Mouse (Mus musculus): Measurements from ENCODE around the gene Rfx1. TPM values are rescaled to one million over a fixed set of nuclear protein-coding genes. Genes with fewer than 3 reads are reported as not detected.
A peak's percentile ranks its signal among the peaks of the same experiment; 100 is the strongest.

Gene Rfx1
- polyA plus RNA-seq, 1 experiment from 2014 or later: 11.3 TPM

- Histone ChIP-seq H3K9ac (ENCODE audit: low read depth, low read length) (no peak overlapping the region), H3K4me3 (ENCODE audit: low read depth, low read length) (no peak overlapping the region), H3K4me2 (ENCODE audit: low read length) (no peak overlapping the region), H3K27me3 (ENCODE audit: control insufficient read depth, insufficient read depth, low read depth, low read length) (peaks cover 15% of the 10 kb centered on the region), H3K9me3 (replicated peaks; ENCODE audit: control insufficient read depth, low read length, poor library complexity, severe bottlenecking) (no peaks in the 10 kb centered on the region), H3K4me1 (ENCODE audit: control insufficient read depth, insufficient read depth, low read length) (peaks cover 5% of the 10 kb centered on the region; the same call in 1 of the 2 replicates), H3K36me3 (ENCODE audit: control insufficient read depth, insufficient read depth, low read length) (no peaks in the 10 kb centered on the region), H3K27ac (ENCODE audit: low read length) (no peak overlapping the region)
- WGBS: 96% methylated on average over 5 of the region's 5 CpGs
- no peak for ATAC-seq
Observed at GRCm38 (mm10) chr8:84029272-84029671, 37.4 kb upstream of the Rfx1 start.

GRCm38 (mm10) chr8:84032777-84033176 is 33.9 kb upstream of the Rfx1 start:
- H3K4me3 ChIP-seq (ENCODE audit: low read depth, low read length): no peak overlapping the region
- H3K4me2 ChIP-seq (ENCODE audit: low read length): no peak overlapping the region
- H3K9ac ChIP-seq (ENCODE audit: low read depth, low read length): no peak overlapping the region
- ATAC-seq: no peak
- H3K9me3 ChIP-seq (replicated peaks; ENCODE audit: control insufficient read depth, low read length, poor library complexity, severe bottlenecking): no peaks in the 10 kb centered on the region
- H3K27ac ChIP-seq (ENCODE audit: low read length): no peak overlapping the region
- peaks cover 6% of the 10 kb centered on the region for H3K27me3 ChIP-seq (ENCODE audit: control insufficient read depth, insufficient read depth, low read depth, low read length)
- H3K36me3 ChIP-seq (ENCODE audit: control insufficient read depth, insufficient read depth, low read length): no peaks in the 10 kb centered on the region
- 77% methylated on average over 4 of the region's 4 CpGs for WGBS
- no peaks in the 10 kb centered on the region for H3K4me1 ChIP-seq (ENCODE audit: control insufficient read depth, insufficient read depth, low read length)

DNA sequence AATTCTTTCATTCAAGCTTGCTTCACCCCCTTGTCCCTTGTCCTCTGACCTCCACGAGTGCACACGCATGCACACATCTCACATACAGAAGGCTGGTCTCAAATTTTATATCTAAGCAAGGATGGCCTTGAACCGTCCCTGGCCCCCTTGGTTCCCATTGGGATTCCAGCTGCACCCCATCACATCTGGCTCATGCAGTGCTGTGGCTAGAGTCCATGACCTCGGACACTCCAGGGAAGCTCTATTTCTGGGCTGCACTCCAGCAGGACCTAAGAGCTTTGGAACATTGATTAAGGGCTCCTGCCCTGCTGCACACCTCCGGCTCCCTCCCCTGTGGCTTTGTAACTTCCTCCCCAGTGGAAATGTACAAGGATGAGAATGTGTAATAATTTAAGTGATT is 28.6 kb upstream of the Rfx1 start:
- Histone ChIP-seq H3K4me3 (ENCODE audit: low read depth, low read length) (no peak overlapping the region), H3K27ac (ENCODE audit: low read length) (no peak overlapping the region), H3K36me3 (ENCODE audit: control insufficient read depth, insufficient read depth, low read length) (no peaks in the 10 kb centered on the region), H3K9me3 (replicated peaks; ENCODE audit: control insufficient read depth, low read length, poor library complexity, severe bottlenecking) (no peaks in the 10 kb centered on the region), H3K9ac (ENCODE audit: low read depth, low read length) (no peak overlapping the region), H3K4me1 (ENCODE audit: control insufficient read depth, insufficient read depth, low read length) (peaks cover 4% of the 10 kb centered on the region; the same call in 1 of the 2 replicates), H3K4me2 (ENCODE audit: low read length) (no peak overlapping the region), H3K27me3 (ENCODE audit: control insufficient read depth, insufficient read depth, low read depth, low read length) (peaks cover 21% of the 10 kb centered on the region)
- 85% methylated on average over 5 of the region's 5 CpGs for WGBS
- no peak for ATAC-seq

GRCm38 (mm10) chr8:84039050-84039449 is 27.6 kb upstream of the Rfx1 start:
- Histone ChIP-seq H3K27ac (ENCODE audit: low read length) (no peak overlapping the region), H3K9ac (ENCODE audit: low read depth, low read length) (no peak overlapping the region), H3K9me3 (replicated peaks; ENCODE audit: control insufficient read depth, low read length, poor library complexity, severe bottlenecking) (no peaks in the 10 kb centered on the region), H3K4me1 (ENCODE audit: control insufficient read depth, insufficient read depth, low read length) (peaks cover 4% of the 10 kb centered on the region; the same call in 1 of the 2 replicates), H3K4me2 (ENCODE audit: low read length) (no peak overlapping the region), H3K4me3 (ENCODE audit: low read depth, low read length) (no peak overlapping the region), H3K27me3 (ENCODE audit: control insufficient read depth, insufficient read depth, low read depth, low read length) (peaks cover 31% of the 10 kb centered on the region), H3K36me3 (ENCODE audit: control insufficient read depth, insufficient read depth, low read length) (no peaks in the 10 kb centered on the region)
- WGBS: 14% methylated on average over 5 of the region's 5 CpGs
- 0 out of 2 replicates have a peak, but pooled peaks have one; percentile 30 for ATAC-seq

- WGBS: 3% methylated on average over 40 of the region's 40 CpGs
- peak within 1 kb of the TSS; percentile 51 for H3K4me2 ChIP-seq (ENCODE audit: low read length)
- peaks cover 6% of the 10 kb centered on the region; the same call in 1 of the 2 replicates for H3K4me1 ChIP-seq (ENCODE audit: control insufficient read depth, insufficient read depth, low read length)
- H3K27ac ChIP-seq (ENCODE audit: low read length): no peak within 1 kb of the TSS
- no peaks in the 10 kb centered on the region for H3K36me3 ChIP-seq (ENCODE audit: control insufficient read depth, insufficient read depth, low read length)
- peak; percentile 49; the same call in 1 of the 2 replicates for ATAC-seq
- H3K9ac ChIP-seq (ENCODE audit: low read depth, low read length): 0 out of 2 replicates have a peak within 1 kb of the TSS, but pooled peaks have one; percentile 23
- H3K27me3 ChIP-seq (ENCODE audit: control insufficient read depth, insufficient read depth, low read depth, low read length): peaks cover 42% of the 10 kb centered on the region
- no peaks in the 10 kb centered on the region for H3K9me3 ChIP-seq (replicated peaks; ENCODE audit: control insufficient read depth, low read length, poor library complexity, severe bottlenecking)
- H3K4me3 ChIP-seq (ENCODE audit: low read depth, low read length): peak within 1 kb of the TSS; percentile 22
Observed at GRCm38 (mm10) chr8:84042066-84042947, 24.3 kb upstream of the Rfx1 start, which contains the start of gene Il27ra. Il27ra (minus strand) TSS chr8:84042589.

GRCm38 (mm10) chr8:84042948-84043342 is 23.7 kb upstream of the Rfx1 start:
- WGBS: 35% methylated on average over 12 of the region's 12 CpGs
- Histone ChIP-seq H3K4me1 (ENCODE audit: control insufficient read depth, insufficient read depth, low read length) (peaks cover 6% of the 10 kb centered on the region; the same call in 1 of the 2 replicates), H3K4me2 (ENCODE audit: low read length) (no peak overlapping the region), H3K27me3 (ENCODE audit: control insufficient read depth, insufficient read depth, low read depth, low read length) (peaks cover 42% of the 10 kb centered on the region), H3K36me3 (ENCODE audit: control insufficient read depth, insufficient read depth, low read length) (no peaks in the 10 kb centered on the region), H3K27ac (ENCODE audit: low read length) (no peak overlapping the region), H3K9ac (ENCODE audit: low read depth, low read length) (no peak overlapping the region), H3K4me3 (ENCODE audit: low read depth, low read length) (no peak overlapping the region), H3K9me3 (replicated peaks; ENCODE audit: control insufficient read depth, low read length, poor library complexity, severe bottlenecking) (no peaks in the 10 kb centered on the region)
- ATAC-seq: no peak

DNA sequence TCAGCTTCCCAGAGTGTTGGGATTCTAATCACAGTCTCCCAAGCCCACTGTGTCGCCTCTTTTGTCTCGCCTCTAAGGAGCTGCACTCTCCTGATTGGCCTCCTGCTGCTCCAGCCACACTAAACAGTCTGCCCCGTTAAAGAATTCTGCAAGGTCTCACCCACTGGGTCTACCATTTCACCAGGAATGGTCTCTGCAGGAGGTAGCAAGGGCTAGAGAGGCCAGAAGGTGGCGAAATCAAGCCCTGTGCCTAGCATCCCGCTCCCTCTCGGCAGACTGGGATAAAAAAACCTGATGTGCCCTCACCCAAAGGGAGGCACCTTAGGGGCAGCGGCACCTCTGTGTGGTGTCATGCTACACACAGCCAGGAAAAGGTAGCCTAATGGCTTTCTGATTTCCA is 22.5 kb upstream of the Rfx1 start:
- Histone ChIP-seq H3K4me1 (ENCODE audit: control insufficient read depth, insufficient read depth, low read length) (peaks cover 6% of the 10 kb centered on the region; the same call in 1 of the 2 replicates), H3K9me3 (replicated peaks; ENCODE audit: control insufficient read depth, low read length, poor library complexity, severe bottlenecking) (no peaks in the 10 kb centered on the region), H3K27me3 (ENCODE audit: control insufficient read depth, insufficient read depth, low read depth, low read length) (peaks cover 42% of the 10 kb centered on the region), H3K36me3 (ENCODE audit: control insufficient read depth, insufficient read depth, low read length) (no peaks in the 10 kb centered on the region), H3K9ac (ENCODE audit: low read depth, low read length) (no peak overlapping the region), H3K27ac (ENCODE audit: low read length) (no peak overlapping the region), H3K4me2 (ENCODE audit: low read length) (no peak overlapping the region), H3K4me3 (ENCODE audit: low read depth, low read length) (no peak overlapping the region)
- WGBS: 8% methylated on average over 7 of the region's 7 CpGs
- no peak for ATAC-seq

GRCm38 (mm10) chr8:84044900-84045299 is 21.7 kb upstream of the Rfx1 start, which contains the start of gene Rln3:
Rln3 (minus strand) TSS chr8:84045000.
- Histone ChIP-seq H3K9me3 (replicated peaks; ENCODE audit: control insufficient read depth, low read length, poor library complexity, severe bottlenecking) (no peaks in the 10 kb centered on the region), H3K4me3 (ENCODE audit: low read depth, low read length) (no peak within 1 kb of the TSS), H3K4me1 (ENCODE audit: control insufficient read depth, insufficient read depth, low read length) (peaks cover 6% of the 10 kb centered on the region; the same call in 1 of the 2 replicates), H3K9ac (ENCODE audit: low read depth, low read length) (peak within 1 kb of the TSS; percentile 30; the same call in 1 of the 2 replicates), H3K36me3 (ENCODE audit: control insufficient read depth, insufficient read depth, low read length) (no peaks in the 10 kb centered on the region), H3K27ac (ENCODE audit: low read length) (no peak within 1 kb of the TSS), H3K27me3 (ENCODE audit: control insufficient read depth, insufficient read depth, low read depth, low read length) (peaks cover 42% of the 10 kb centered on the region), H3K4me2 (ENCODE audit: low read length) (no peak within 1 kb of the TSS)
- ATAC-seq: no peak
- 7% methylated on average over 9 of the region's 9 CpGs for WGBS

GRCm38 (mm10) chr8:84046505-84046904 is 20.1 kb upstream of the Rfx1 start:
- H3K27ac ChIP-seq (ENCODE audit: low read length): no peak overlapping the region
- no peak for ATAC-seq
- H3K36me3 ChIP-seq (ENCODE audit: control insufficient read depth, insufficient read depth, low read length): no peaks in the 10 kb centered on the region
- H3K4me3 ChIP-seq (ENCODE audit: low read depth, low read length): no peak overlapping the region
- peaks cover 6% of the 10 kb centered on the region; the same call in 1 of the 2 replicates for H3K4me1 ChIP-seq (ENCODE audit: control insufficient read depth, insufficient read depth, low read length)
- H3K27me3 ChIP-seq (ENCODE audit: control insufficient read depth, insufficient read depth, low read depth, low read length): peaks cover 35% of the 10 kb centered on the region
- no peaks in the 10 kb centered on the region for H3K9me3 ChIP-seq (replicated peaks; ENCODE audit: control insufficient read depth, low read length, poor library complexity, severe bottlenecking)
- WGBS: 80% methylated on average over 3 of the region's 3 CpGs
- H3K4me2 ChIP-seq (ENCODE audit: low read length): no peak overlapping the region
- H3K9ac ChIP-seq (ENCODE audit: low read depth, low read length): no peak overlapping the region

Measured in midbrain, embryonic 16.5 days (tissue).